Mouse (Mus musculus) hindbrain, embryonic 13.5 days (tissue): ENCODE measurements around the gene Tnfsf4. TPM values are rescaled to one million over a fixed set of nuclear protein-coding genes. Genes with fewer than 3 reads are reported as not detected.

Experiments
- polyA plus RNA-seq: library from polyadenylated mRNA; unstranded; fragments of >200 nt; fragmentation: Nextera tagmentation; extraction: Ambion mirVana; gene quantifications from 2 replicates; pipeline ENCODE4 v1.2.1, GENCODE M21; 2015

Tnfsf4 gene
- polyA plus RNA-seq, 1 experiment from 2014 or later, result not detected

Other genes with a start within 250 kb of the Tnfsf4 start
- 0.82 and 0.83 TPM in 2 replicates for gene Tex50, start 236.1 kb upstream of the Tnfsf4 start, polyA plus RNA-seq
- 209 and 223 TPM in 2 replicates for gene Prdx6, start 144.2 kb upstream of the Tnfsf4 start, polyA plus RNA-seq
- not detected in 2 replicates for gene Tnfsf18, start 99.2 kb downstream of the Tnfsf4 start, polyA plus RNA-seq